Mouse (Mus musculus): ENCODE data around the gene Ntan1.
"Not testable (repeated sequence)": the region's sequence is repeated elsewhere in the genome, so short reads cannot be mapped to it uniquely, and the experiment has no call there.

The Ntan1 gene

DNA sequence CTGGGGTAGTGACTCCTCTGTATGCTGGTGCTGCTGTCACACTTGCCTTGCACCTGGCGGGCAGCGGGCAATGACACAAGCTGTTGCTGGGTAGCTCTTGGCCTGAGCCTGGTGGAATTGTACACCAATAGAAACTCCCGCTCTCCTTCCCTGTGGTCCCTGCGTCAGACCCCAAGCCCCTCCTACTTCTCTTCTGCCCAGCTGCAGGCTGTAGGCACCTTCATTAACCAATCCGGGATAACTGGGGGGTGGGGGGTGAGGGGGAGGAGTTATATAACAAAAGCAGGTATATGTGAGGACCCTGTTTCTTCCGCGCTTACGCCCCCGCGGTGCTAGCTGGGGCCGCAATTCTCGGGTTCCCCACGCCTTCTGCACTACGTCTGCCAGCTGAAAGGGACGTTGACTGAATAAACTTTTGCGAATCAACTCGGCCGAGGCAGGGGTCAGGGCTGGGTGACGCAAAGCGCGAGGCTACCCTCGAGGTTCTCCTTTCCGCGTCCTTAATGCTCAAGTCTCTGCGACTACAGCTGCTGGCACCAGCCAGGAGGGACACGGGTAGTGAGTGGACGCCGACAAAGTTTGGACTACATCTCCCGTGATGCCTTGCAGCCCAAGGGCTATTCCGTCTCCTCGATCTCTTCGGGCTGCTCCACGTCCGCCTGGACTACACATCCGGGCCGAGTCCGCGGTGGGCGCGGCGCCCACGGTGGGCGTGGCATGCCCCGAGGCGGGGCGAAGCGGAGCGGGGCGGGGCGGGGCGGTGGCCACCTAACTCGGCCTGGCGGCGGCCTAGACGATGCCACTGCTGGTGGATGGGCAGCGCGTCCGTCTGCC lies at the start of gene Ntan1:
Ntan1 (plus strand) TSS at position 286 of the 834 bp plus-strand sequence.
- peak; percentile 96 for DNase-seq

DNA sequence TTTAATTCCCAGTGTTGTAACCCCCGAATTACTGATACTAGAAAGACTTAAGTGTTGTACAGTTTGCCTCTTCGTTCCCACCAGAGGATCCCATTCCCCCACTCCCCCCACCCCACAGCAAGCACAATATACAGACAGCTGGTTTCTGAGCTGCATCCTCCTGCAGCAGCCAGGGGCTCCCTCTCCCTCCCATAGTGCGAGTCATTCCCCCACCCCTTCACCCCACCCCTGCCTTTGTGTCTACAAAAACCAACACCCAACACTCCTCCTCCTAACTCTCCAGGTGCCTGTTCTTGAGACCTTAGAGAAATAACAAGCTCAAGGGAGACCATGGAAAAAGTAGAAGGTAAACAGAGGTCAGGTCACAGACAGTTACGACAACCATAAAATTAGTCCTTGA lies 47.0 kb upstream of the Ntan1 start:
- DNase-seq, result not testable (repeated sequence)

GRCm38 (mm10) chr16:13772051-13772450 lies 46.6 kb upstream of the Ntan1 start:
- not testable (repeated sequence) for DNase-seq

- not testable (repeated sequence) for DNase-seq
These were observed 44.6 kb upstream of the Ntan1 start for GRCm38 (mm10) chr16:13774011-13774410.

GRCm38 (mm10) chr16:13774651-13775050 lies 44.0 kb upstream of the Ntan1 start:
- not testable (repeated sequence) for DNase-seq

GRCm38 (mm10) chr16:13780353-13781036 lies 38.1 kb upstream of the Ntan1 start, which contains the start of gene Rrn3:
Gene Rrn3, plus strand, starts transcription at chr16:13780708.
- peak; percentile 93 for DNase-seq

DNA sequence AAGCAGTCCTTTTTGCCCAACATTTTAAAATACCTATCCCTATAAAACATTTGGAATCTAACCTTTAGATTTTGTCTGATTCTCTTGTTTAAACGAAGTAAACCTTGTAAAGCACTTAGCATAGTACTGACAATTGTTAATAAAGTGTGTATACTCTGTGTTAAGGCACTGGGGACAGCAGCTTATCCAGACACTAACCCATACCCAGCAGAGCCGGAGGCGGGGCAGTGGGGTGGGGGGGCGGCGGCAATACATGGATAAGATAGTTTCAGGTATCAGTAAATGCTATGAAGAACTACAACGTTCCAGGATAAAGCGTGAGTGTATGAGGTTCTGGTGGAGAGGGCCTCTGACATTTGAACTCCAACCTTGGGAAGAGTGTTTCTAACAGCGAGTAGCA lies 37.4 kb upstream of the Ntan1 start:
- no peak for DNase-seq

- DNase-seq, result no peak
These were observed 32.7 kb upstream of the Ntan1 start for GRCm38 (mm10) chr16:13785932-13786331.

- not testable (repeated sequence) for DNase-seq
These were observed 25.2 kb upstream of the Ntan1 start for GRCm38 (mm10) chr16:13793441-13793840.

DNA sequence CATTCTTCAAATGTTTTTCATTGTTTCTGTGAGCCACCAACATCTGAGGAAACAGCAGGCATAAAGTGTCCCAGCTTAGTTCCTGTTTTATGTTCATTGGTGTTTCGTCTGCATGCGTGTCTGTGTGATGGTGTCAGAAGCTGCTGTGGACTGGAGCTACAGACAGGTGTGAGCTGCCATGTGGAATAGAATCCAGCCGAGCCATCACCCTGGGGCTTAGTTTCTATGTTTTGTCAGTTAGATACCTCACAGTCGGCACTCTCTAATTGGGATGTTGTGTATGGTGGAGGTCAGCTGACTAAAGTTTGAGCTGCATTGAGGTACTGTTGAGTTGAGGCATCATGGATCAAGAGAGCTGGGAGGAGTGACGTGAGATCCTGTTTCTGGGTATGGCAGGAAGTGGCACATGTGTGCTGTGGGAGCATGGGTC lies 21.9 kb upstream of the Ntan1 start:
- DNase-seq, result no peak

DNA sequence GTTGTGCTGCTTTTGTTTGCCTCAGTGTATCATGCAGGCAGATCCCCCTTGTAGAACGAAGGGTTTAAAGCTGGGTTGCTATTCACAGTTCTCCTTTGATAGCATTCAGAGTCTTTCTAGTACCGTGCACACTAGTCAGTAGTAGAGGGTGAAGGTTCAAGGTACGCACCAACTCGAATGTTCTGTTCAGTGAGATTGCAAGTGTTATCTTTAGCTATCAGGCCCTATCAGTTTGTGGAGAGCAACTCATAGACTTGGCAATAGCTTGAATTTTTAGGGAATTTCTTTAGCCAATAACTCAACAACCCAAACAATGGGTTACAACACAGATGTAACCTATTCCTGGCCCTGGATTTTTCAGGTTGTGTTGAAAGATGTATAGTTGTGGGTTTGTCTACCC lies 17.4 kb upstream of the Ntan1 start:
- DNase-seq, result no peak

DNA sequence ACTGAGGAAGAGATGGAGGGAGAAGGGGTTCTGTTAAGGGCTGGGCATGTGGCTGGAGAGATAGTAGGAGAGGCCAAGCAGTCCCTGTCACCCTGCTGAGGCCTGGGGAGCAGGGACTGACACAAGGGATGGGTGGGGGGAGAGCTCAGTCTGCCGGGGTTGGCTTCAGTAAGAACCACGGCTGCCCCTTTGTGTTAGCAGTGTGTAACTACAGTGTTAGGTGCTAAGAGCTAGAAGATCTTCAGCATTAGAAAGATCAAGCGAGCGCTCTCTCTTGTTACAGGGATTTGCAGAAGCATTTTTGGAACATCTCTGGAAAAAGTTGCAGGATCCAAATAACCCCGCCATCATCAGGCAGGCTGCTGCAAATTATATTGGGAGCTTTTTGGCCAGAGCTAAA lies 14.0 kb upstream of the Ntan1 start:
- DNase-seq, result no peak

DNA sequence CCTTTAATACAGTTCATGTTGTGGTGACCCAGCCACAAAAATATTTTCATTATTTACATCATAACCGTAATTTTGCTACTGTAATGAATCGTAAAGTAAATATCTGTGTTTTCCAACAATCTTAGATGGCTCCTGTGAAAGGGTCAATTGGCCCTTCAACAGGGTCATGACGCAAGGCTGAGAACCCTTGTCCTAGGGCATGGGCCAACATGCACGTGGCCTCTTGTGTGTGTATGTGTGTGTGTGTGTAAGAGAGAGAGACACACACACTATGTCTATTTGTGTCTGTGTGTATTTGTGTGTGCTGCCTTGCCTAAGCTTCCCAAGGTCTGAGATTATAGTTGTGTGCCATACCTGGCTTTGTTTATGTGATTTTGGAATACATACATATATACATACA lies 11.0 kb upstream of the Ntan1 start:
- no peak for DNase-seq

- no peak for DNase-seq
These were observed 10.2 kb upstream of the Ntan1 start for GRCm38 (mm10) chr16:13808410-13808809.

- no peak for DNase-seq
These were observed 6.5 kb upstream of the Ntan1 start for GRCm38 (mm10) chr16:13812152-13812551.

GRCm38 (mm10) chr16:13813200-13813599 lies 5.4 kb upstream of the Ntan1 start:
- DNase-seq, result no peak

- DNase-seq, result no peak
These were observed 724 bp downstream of the Ntan1 start for GRCm38 (mm10) chr16:13819394-13819743.

GRCm38 (mm10) chr16:13819806-13820500 lies 1.3 kb downstream of the Ntan1 start:
- DNase-seq, result no peak

DNA sequence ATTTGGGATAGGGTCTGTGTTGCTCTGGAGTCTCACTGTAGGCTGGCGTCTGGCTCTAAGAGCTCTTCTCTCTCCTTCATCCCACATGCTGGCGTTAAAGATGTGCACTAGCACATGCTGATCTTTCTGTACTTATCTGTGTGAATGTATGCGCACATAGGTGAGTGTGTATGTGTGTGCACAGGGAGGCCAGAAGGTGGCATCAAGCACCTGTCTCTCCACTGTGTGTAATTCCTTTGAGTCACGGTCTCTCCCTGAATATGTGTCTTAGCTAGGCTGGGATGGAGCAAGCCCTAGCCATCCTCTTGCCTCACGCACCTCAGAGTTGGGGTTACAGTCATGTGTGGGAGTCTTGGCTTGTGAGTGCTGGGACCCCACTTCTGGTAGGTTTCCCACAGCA lies 2.1 kb downstream of the Ntan1 start:
- DNase-seq, result no peak

DNA sequence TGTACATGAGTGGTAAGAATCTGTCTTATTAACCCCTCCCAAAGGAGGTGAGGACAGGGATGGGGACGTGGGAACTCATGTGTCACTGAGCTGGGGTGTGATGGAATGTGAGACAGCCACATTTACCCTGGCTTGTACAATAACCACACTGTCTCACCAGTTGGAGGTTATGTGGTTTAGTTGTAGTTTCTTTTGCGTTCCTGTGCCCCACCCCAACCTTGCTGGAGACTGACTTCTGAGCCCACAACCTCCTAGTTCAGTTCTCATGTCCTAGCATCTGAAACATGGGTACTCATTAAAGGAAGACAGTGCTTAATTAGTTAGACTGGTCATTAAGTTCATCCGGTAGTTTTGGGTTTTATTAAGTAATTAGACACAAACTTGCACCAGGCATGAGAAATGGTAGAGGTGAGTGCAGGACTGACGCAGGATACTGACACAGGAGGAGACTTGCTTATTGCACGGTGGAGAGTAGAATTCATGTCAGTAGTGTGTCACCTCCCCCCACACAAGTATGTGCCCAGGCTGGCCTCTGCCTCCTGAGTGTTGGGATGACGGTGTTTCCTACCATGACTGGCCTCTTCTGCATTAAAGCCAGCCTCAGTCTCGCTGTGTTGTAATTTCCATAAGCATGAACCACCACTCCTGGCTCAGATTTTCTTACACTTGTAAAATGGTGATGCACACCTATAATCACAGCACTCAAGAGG lies 7.3 kb downstream of the Ntan1 start:
- DNase-seq, result no peak

DNA sequence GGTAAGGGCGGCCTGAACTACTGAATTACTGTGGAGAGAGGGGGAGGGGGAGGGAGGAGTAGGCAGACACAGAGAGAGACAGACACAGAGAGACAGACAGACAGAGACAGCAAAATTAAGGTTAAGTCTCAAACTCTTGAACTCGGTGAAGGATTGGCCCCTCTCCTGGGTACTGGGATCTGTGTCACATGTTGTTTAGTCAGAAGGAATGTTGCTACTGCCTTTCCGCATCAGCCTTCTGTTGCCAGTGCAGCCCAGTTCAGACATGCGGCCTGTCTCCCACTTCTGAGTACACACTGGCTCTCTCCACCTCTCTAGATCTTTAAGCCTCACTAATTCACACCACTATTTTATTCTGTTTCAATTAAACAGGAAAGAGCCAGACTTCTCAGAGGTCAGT lies 7.9 kb downstream of the Ntan1 start:
- no peak for DNase-seq

GRCm38 (mm10) chr16:13830444-13830843 lies 11.8 kb downstream of the Ntan1 start:
- no peak for DNase-seq

DNA sequence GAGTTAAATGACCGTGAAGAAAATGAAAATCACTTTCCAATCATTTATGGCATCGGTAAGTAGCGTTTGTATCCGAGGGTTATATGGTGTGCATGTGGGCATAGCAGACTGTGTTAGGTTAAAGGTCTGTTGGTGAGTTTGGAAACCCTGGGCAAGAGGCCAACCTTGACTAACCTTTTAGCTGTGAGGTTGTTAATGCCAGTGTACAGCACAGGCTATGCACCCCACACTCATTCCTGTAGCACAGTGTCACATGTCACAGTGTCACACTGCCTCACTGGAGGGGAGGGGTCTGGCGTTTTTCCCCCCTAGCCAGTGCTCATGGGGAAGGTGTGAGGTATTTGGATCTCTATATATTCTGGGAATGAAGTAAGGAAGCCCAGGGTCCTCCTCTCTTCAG lies 13.0 kb downstream of the Ntan1 start:
- no peak for DNase-seq

All from right cerebral cortex, postnatal 25 days (tissue).